Mouse (Mus musculus) stomach, postnatal 0 days (tissue): ENCODE measurements at regions not wholly inside any gene's neighbourhood (a gene's known extent, or its start where the extent isn't known, plus 50 kb on each side); places are given as distances from the start of the nearest gene placed in this dataset.

ENCODE experiments used
- CTCF ChIP-seq: IDR thresholded peaks from 2 replicates; pipeline ENCODE4 v1.5.1; 2016; ENCODE audit warnings: antibody characterized with exemption, low read depth, mild to moderate bottlenecking, moderate library complexity
- EP300 ChIP-seq: optimal IDR thresholded peaks from 2 replicates; pipeline ENCODE3; 2016; ENCODE audit warnings: antibody characterized with exemption

DNA sequence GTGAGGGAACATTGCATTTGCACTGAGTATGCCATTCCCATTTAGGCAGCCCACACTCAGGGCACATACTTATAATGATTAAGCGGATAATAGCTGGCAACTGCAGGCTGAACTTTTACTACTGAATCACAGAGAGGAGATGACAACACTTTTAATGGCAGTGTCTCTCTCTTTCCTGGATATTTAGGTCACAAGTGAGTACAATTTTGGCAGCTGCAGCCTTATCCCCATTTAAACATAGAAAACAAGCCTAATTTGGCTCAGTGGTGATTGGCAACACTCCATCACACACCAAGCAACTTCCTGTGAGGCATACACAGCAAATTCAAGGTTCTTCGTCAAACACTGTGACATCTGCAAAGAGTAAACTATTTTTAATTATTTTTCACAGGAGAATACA, 329.5 kb upstream of the Negr1 start:
- no peak for TF ChIP-seq EP300
- no peak for TF ChIP-seq CTCF
